Mouse (Mus musculus): ENCODE results near the gene Cux2.
A peak's percentile ranks its signal among the peaks of the same experiment; 100 is the strongest.

Gene Cux2

DNA sequence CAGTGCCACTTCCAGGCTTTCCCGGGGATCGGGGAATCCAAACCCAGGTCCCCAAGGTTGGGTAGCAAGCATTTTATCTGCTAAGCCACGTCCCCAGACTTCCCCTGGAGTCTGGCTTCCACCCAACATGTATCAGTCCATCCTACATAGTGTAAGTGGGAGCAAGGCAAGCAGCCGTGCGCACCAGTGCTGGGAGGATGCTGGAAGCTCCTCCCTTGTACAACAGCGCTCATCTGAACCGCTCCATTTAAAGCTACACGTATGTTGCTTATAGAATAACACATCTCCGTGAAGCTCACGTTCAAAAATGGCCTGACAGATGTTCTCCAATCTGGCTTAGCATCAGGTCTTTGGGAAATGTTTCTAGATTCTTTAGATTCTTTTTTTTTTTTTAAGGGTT is 86.9 kb downstream of the Cux2 start:
- DNase-seq (ENCODE audit: low read depth, low spot score), result no peak

- DNase-seq (ENCODE audit: low read depth, low spot score), result no peak
Measured at GRCm38 (mm10) chr5:121962359-121962758, 87.5 kb downstream of the Cux2 start.

GRCm38 (mm10) chr5:121961256-121961655 is 88.6 kb downstream of the Cux2 start:
- DNase-seq (ENCODE audit: low read depth, low spot score), result no peak

DNA sequence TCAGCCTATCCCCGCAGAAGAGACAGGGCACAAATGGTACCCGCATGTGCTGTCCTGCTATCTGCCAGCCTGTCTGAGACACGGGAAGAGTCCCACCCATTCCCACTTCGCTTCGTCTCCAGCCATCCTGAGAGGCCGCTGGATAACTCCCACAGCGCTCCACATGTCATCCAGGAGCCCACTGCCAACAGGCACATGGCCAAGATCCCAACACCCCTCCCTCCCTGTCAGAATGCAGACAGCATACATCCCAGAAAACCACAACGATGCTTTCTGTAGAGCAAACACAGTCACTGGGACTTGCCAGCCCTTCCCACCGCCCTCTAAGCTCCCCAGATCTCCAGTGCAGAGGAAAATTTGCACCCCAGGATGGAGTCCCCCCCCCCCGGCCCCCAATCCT is 90.2 kb downstream of the Cux2 start:
- DNase-seq (ENCODE audit: low read depth, low spot score), result no peak

GRCm38 (mm10) chr5:121958551-121958950 is 91.4 kb downstream of the Cux2 start:
- DNase-seq (ENCODE audit: low read depth, low spot score), result no peak

DNA sequence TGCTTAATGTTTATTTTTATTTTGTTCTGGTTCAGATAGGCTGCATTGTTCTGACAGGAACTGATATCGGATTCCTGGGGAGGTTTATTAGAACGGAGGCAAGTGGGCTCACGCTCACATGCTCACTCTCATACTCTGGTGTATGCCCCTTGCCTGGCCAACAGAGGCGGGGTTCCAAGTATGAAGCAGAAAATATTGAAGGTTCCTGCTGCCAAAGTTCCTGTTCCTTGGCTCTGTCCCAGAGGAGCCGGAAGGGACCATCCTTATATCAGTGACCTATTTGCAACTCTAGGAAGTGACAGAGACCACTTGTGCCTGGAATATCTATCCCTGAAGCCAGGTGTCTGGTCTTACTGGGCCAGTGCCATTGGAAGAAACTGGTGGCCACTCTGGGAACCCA is 94.1 kb downstream of the Cux2 start:
- no peak for DNase-seq (ENCODE audit: low read depth, low spot score)

DNA sequence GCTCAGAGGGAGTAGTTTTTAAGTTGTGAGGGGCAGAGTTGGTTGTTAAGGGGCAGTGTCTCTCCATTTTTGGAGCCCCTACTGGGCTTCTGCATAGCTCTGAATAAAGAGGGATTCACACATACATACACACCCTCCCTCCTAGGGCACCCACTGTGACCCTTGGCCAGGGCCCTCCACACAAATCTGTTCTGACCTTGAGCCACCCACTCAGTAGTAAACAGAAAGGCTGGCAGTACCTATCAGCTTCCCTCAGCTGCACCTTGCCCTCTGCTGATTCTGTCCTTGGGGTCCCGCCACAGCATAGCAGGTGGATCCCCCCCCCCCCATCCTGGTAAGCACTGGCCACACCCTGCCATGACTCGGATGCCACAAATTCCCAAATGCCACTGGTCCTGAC is 99.7 kb downstream of the Cux2 start:
- no peak for DNase-seq (ENCODE audit: low read depth, low spot score)

GRCm38 (mm10) chr5:121949050-121949443 is 100.9 kb downstream of the Cux2 start:
- no peak for DNase-seq (ENCODE audit: low read depth, low spot score)

DNA sequence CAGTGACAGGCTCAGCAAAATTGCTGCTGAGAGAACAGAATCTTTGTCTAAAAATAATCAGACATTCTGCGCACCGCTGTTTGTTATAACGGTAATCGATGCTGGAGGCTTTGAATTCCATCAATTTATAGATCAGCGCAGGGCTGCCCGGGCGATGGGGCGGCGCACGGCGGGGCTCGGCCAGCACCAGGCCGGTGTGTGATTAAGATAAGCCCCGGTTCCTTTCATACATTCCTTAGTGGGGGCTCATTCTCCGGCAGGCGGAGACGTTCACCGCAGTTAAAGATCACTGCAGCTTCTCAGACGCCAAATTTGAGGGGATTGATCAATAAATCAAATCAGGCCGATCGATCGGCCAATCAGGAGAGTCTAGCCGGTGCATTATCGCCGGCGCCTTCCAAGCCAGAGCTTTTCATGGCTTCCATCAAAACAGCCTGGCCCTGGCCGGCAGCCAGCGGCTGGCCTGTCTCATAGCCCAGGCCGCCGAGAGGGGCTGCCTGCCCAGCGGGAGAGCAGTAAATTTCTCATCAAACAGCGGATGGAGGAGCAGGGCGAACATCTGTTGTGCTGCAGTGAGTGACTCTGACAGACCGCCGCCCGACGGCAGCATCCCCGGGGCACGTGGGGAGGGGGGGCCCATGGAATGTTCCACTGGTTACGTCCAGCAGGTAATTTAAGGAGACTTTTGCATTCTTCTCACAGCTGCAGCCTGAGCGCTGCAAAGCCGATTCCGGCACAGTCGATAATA is 101.4 kb downstream of the Cux2 start:
- DNase-seq (ENCODE audit: low read depth, low spot score), result no peak

DNA sequence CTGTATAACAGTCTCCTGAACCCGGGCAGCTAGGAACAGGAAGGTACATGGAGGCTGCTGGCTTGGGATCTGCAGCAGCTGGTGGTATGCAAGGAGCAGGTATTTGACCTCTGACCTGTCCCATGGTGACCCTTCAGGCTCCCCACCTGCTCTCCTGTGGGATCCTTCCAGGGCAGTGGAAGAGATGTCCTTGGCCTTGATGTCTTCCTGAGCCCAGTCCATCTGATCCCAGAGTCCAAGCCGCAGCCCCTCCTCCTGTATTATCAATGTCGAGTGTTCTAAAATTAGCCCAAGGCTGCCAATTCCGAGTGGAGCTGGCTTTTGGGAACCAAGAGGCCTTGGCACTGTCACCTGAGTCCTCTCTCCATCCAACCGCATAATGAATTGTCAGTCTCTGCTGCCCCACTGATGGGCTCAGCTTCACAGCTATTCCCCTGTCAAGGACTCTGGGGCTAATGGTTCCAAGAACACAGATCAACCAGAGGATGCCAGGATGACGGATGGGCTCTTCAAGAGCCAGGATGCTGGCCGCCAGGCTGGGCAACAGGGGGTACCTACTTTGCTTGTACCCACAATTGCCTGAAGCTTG is 103.2 kb downstream of the Cux2 start:
- no peak for DNase-seq (ENCODE audit: low read depth, low spot score)

GRCm38 (mm10) chr5:121945819-121946218 is 104.1 kb downstream of the Cux2 start:
- peak; percentile 37 for DNase-seq (ENCODE audit: low read depth, low spot score)

- no peak for DNase-seq (ENCODE audit: low read depth, low spot score)
Measured at GRCm38 (mm10) chr5:121944021-121944790, 105.7 kb downstream of the Cux2 start.

DNA sequence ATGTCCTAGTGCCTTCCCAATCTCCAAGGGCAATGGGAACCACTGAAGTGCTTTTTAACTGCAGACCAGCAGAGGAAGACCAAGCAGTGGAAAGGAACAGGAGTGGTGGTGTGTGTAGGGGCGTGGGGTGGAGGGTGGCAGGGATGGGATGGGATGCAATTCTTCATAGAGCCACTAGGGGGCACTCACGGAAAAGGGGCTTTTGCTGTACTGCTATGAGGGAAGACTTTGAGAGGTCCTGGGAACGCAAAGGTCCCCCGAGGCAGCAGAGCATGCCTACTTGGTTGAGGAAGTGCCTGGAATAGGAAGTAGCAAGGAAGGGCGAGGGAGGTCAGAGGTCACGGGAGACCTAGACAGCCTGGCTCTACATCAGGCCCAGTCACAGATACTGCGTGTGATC is 106.4 kb downstream of the Cux2 start:
- no peak for DNase-seq (ENCODE audit: low read depth, low spot score)

DNA sequence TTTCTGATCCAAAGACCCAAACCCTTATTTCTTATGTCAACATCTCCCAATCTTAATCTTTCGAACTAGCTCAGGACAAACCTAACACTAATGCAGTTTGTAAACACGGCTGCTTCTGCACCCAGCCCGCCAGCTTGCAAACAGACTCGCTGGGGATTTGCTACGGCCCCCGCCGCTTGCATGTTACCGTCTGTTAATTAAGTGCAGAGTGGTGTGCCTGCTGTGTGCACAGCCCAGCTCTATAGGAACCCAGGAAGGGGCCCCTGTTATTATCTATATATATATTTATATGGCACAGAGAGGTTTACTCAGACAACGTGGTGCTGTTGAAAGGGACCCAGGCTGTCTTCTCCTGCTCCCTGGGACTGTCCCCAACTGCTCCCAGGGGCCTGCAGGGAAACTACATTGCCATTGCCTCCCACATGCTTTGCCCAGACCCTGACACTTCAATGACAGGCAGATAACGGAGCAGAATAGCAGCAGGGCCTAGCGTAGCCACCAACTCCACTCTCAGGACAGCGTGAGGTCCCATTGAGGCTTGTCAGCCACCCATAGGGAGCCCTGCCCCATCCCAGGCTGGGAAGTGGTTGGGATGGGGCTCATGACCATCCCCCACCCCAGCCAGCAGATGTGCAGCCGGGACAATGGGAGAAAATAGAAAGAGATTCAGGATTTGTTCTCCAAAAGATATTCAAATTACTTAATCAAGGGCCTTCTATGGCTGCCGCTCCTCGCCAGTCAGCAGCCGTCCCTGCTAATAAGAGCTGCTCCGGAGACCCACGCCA is 111.6 kb downstream of the Cux2 start:
- DNase-seq (ENCODE audit: low read depth, low spot score), result no peak

DNA sequence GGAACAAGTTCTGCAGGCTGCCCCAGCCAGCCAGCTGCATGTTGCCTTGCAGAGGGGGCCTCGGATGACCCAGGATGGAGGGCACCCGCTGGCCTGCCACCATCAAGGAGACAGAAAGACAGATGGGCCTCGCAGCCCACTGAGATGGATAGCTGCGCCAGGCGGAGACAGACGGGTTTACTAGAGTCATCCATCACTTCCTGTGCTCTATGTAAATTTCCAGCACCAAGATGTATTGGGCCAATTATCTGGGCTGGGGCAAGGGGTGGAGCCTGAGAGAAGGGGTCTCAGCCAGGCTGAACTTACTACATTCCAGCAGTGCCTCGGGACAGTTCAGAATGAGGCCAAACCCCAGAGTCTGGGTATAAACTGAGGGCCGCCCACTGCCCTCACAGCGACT is 119.6 kb downstream of the Cux2 start:
- no peak for DNase-seq (ENCODE audit: low read depth, low spot score)

GRCm38 (mm10) chr5:121928362-121929000 is 121.4 kb downstream of the Cux2 start:
- no peak for DNase-seq (ENCODE audit: low read depth, low spot score)

GRCm38 (mm10) chr5:121926543-121926814 is 123.4 kb downstream of the Cux2 start:
- DNase-seq (ENCODE audit: low read depth, low spot score), result no peak

DNA sequence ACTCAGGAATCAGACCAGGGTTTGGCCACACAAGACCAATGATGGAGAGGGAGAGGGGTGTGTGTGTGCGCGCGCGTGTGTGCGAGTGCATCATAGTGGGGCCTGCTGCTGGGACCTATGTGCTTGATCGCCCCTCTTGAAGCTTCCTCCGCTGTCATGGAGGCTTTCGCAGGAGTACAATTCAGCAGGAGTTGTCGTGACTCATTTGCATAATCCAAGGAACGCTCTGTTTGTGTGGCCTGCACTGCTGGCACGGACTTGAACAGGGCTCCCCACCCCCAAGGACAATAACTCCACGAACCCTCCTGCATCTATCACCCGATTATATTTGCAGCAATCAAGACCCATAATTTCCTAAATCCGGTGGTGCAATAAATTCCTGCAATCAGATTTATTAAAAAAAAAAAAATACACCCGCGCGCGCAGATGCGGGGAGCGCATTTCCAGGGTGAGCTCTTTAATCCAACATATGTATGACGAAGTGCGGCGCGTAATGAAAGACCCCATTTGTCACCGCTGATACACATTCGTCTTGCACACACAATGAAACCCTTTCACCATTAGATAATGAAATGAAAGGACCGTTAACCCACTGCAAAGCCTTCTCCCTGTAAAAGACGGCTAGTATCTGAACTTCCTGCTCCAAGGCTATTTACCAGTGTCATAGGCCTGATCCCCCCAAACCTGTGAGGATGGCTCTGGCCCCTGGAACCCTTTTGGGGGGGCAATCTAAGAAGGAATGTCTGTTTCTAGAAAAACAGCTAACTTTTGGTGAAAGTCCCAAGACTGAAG is 124.0 kb downstream of the Cux2 start:
- DNase-seq (ENCODE audit: low read depth, low spot score), result no peak

- DNase-seq (ENCODE audit: low read depth, low spot score), result no peak
Measured at GRCm38 (mm10) chr5:121925291-121925690, 124.6 kb downstream of the Cux2 start.

DNA sequence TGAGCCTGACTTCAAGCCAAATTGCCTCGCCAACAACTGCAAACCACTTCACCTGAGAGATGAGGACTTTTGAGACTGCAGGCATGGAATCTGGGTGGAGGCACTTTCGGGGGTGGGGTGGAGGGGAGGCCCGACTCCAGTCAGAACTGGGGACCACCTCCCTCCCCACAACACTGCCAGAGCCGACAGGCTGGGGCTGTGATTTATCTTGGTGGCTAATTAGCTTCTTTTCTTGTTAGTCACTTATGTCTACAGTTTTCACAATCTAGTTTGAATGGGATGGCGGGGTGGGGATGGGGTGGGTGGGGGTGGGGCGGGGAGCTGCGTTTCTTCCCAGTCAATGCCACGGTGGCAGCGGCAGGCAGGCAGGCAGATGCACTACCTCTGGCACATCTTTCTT is 125.5 kb downstream of the Cux2 start:
- DNase-seq (ENCODE audit: low read depth, low spot score), result no peak
